Mouse (Mus musculus): ENCODE measurements around the gene Stx3. TPM values are rescaled to one million over a fixed set of nuclear protein-coding genes. Genes with fewer than 3 reads are reported as not detected.

Gene Stx3
- polyA plus RNA-seq, 1 experiment: 58.1 TPM

- 35% methylated on average over 8 of the region's 8 CpGs for WGBS
- no peaks in the 10 kb centered on the region; the same call in 1 of the 2 replicates for H3K4me1 ChIP-seq (ENCODE audit: control insufficient read depth, insufficient read depth, low read length)
- H3K27me3 ChIP-seq (ENCODE audit: control insufficient read depth, insufficient read depth, low read length): no peaks in the 10 kb centered on the region
- H3K27ac ChIP-seq (ENCODE audit: insufficient read depth, low read length): no peak overlapping the region
- no peak for DNase-seq
- no peak overlapping the region for H3K4me3 ChIP-seq (replicated peaks; ENCODE audit: insufficient read depth, low read depth, low read length)
- TF ChIP-seq CTCF (IDR thresholded peaks at IDR 0.05; ENCODE audit: borderline replicate concordance, insufficient read depth, low read depth, low read length) (no peak), POLR2A (IDR thresholded peaks at IDR 0.05; ENCODE audit: borderline replicate concordance, insufficient read depth, low read length) (no peak)
Measured at GRCm38 (mm10) chr19:11813649-11814048, 5.6 kb downstream of the Stx3 start.

DNA sequence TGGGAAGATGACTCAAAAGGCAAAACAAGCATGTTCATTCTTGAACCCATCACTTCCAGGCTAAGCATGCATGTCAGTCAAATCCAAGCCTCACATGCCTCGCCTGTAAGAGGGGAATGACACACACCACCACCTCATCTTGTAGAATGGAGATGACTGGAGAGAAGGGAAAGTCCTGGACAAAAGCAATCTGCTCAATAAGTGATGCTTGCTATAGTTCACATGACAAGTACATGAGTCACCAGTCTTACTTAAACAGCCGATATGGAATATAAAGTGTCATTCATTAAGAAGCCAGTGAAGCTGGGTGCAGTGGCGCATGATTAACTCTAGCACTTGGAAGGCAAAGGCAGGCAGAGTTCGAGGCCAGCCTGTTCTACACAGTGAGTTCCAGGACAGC lies 6.1 kb downstream of the Stx3 start:
- Histone ChIP-seq H3K4me1 (ENCODE audit: control insufficient read depth, insufficient read depth, low read length) (no peaks in the 10 kb centered on the region; the same call in 1 of the 2 replicates), H3K27ac (ENCODE audit: insufficient read depth, low read length) (no peak overlapping the region), H3K4me3 (replicated peaks; ENCODE audit: insufficient read depth, low read depth, low read length) (no peak overlapping the region), H3K27me3 (ENCODE audit: control insufficient read depth, insufficient read depth, low read length) (no peaks in the 10 kb centered on the region)
- WGBS: 73% methylated on average over 4 of the region's 4 CpGs
- no peak for TF ChIP-seq POLR2A (IDR thresholded peaks at IDR 0.05; ENCODE audit: borderline replicate concordance, insufficient read depth, low read length)
- no peak for TF ChIP-seq CTCF (IDR thresholded peaks at IDR 0.05; ENCODE audit: borderline replicate concordance, insufficient read depth, low read depth, low read length)
- DNase-seq: no peak

DNA sequence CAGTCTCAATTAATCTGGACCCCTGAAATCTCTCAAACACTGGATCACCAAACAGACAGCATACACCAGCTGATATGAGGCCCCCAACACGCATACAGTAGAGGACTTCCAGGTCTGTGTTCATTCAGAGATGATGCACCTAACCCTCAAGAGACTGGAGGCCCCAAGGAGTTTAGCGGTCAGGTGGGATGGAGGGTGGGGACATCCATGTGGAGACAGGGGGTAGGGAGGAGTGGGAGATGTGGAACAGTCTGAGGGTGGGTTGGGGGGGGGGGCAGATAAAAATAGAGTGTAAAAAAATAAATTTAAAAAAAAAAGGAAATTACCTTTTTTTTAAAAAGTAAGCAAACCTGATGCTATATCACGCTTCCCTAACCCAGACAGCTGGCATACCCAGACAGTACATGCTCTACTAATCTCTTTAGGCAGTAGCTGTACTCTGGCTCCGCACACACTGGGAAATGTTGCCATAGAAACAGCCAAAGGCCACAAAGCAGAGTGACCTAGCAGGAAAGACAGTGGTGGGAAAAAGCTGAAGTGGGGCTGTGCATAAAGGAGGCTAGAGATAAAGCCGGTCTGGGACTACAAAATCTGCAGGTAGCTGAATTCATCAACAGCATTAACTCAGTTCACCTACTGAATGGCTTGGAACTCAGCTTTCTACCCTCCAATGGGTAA lies 7.4 kb downstream of the Stx3 start:
- no peaks in the 10 kb centered on the region for H3K27me3 ChIP-seq (ENCODE audit: control insufficient read depth, insufficient read depth, low read length)
- no peak for TF ChIP-seq POLR2A (IDR thresholded peaks at IDR 0.05; ENCODE audit: borderline replicate concordance, insufficient read depth, low read length)
- no peak for TF ChIP-seq CTCF (IDR thresholded peaks at IDR 0.05; ENCODE audit: borderline replicate concordance, insufficient read depth, low read depth, low read length)
- WGBS: 58% methylated on average over 5 of the region's 5 CpGs

DNA sequence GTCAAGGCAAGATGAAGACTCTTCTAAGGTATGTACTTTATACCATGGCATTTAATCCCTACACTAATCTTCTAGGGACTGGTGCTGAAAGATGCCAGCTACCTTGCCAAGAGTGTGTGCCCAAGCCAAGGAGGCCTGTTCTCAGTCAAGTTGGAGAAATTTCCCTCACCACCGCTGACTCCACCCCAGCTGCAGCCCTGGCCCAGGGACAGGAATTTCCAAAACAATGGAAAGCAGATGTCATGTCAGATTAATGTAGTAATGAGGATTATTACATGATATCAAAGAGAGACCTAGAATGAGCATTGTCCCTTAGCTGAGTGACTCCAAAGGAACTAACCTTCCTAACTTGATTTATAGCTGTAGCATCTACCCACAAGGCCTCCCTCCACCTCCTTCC lies 8.3 kb downstream of the Stx3 start:
- Histone ChIP-seq H3K27me3 (ENCODE audit: control insufficient read depth, insufficient read depth, low read length) (no peaks in the 10 kb centered on the region), H3K4me1 (ENCODE audit: control insufficient read depth, insufficient read depth, low read length) (no peaks in the 10 kb centered on the region; the same call in 1 of the 2 replicates), H3K27ac (ENCODE audit: insufficient read depth, low read length) (no peak overlapping the region), H3K4me3 (replicated peaks; ENCODE audit: insufficient read depth, low read depth, low read length) (no peak overlapping the region)
- 24% methylated on average over 1 of the region's 1 CpGs for whole genome bisulfite sequencing
- TF ChIP-seq POLR2A (IDR thresholded peaks at IDR 0.05; ENCODE audit: borderline replicate concordance, insufficient read depth, low read length) (no peak), CTCF (IDR thresholded peaks at IDR 0.05; ENCODE audit: borderline replicate concordance, insufficient read depth, low read depth, low read length) (no peak)
- DNase-seq: no peak

More for the DNA sequence above, 7.4 kb downstream of the Stx3 start:
- H3K27ac ChIP-seq (ENCODE audit: insufficient read depth, low read length): no peak overlapping the region
- H3K4me3 ChIP-seq (replicated peaks; ENCODE audit: insufficient read depth, low read depth, low read length): no peak overlapping the region
- no peak for DNase-seq
- no peaks in the 10 kb centered on the region; the same call in 1 of the 2 replicates for H3K4me1 ChIP-seq (ENCODE audit: control insufficient read depth, insufficient read depth, low read length)

- Histone ChIP-seq H3K27ac (ENCODE audit: insufficient read depth, low read length) (no peak overlapping the region), H3K4me1 (ENCODE audit: control insufficient read depth, insufficient read depth, low read length) (no peaks in the 10 kb centered on the region; the same call in 1 of the 2 replicates), H3K27me3 (ENCODE audit: control insufficient read depth, insufficient read depth, low read length) (no peaks in the 10 kb centered on the region), H3K4me3 (replicated peaks; ENCODE audit: insufficient read depth, low read depth, low read length) (no peak overlapping the region)
- TF ChIP-seq CTCF (IDR thresholded peaks at IDR 0.05; ENCODE audit: borderline replicate concordance, insufficient read depth, low read depth, low read length): no peak
- TF ChIP-seq POLR2A (IDR thresholded peaks at IDR 0.05; ENCODE audit: borderline replicate concordance, insufficient read depth, low read length): no peak
- WGBS: 72% methylated on average over 5 of the region's 5 CpGs
- no peak for DNase-seq
Measured at GRCm38 (mm10) chr19:11810003-11810758, 9.0 kb downstream of the Stx3 start.

DNA sequence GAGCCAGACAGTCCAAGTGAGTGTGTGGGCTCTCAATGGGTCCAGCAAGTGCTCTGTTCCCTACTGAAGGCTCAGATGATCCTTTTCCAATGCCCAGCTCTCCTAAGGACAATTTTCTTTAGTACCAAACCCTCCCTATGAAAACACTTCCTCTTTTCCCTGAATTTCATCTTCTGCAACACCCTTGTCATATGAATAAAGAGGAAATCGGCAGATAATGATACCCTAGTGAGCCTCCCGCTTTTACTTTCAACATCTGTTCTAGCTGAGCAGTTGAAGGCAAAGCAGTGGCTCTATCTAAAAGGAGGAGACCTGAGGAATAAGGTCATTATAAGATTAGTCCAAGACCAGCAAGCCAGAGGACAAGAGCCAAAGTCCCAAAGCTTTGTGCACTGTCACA lies 10.8 kb downstream of the Stx3 start:
- Histone ChIP-seq H3K27ac (ENCODE audit: insufficient read depth, low read length) (no peak overlapping the region), H3K27me3 (ENCODE audit: control insufficient read depth, insufficient read depth, low read length) (no peaks in the 10 kb centered on the region), H3K4me3 (replicated peaks; ENCODE audit: insufficient read depth, low read depth, low read length) (no peak overlapping the region), H3K4me1 (ENCODE audit: control insufficient read depth, insufficient read depth, low read length) (no peaks in the 10 kb centered on the region)
- WGBS: 83% methylated on average over 2 of the region's 2 CpGs
- no peak for DNase-seq
- no peak for TF ChIP-seq POLR2A (IDR thresholded peaks at IDR 0.05; ENCODE audit: borderline replicate concordance, insufficient read depth, low read length)
- no peak for TF ChIP-seq CTCF (IDR thresholded peaks at IDR 0.05; ENCODE audit: borderline replicate concordance, insufficient read depth, low read depth, low read length)

DNA sequence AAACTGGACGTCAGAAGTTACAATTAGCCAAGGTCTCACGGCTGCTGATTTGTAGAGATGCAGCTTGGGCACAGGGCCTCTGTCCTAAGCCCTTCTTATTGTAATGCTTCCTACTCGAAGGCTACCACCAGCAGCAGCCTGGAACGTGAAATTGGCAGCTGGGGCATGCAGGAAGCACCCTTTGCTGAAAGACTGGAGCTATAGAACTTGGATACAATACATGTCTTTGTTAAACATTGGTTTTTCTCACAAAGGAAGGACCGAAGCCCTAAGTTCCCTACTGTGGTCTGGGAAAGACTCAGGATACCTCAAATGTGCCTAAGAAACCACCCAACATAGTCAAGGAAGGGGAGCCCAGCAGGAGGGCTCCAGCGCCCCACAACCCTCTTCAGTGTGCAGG lies 11.4 kb downstream of the Stx3 start:
- TF ChIP-seq CTCF (IDR thresholded peaks at IDR 0.05; ENCODE audit: borderline replicate concordance, insufficient read depth, low read depth, low read length) (no peak), POLR2A (IDR thresholded peaks at IDR 0.05; ENCODE audit: borderline replicate concordance, insufficient read depth, low read length) (no peak)

GRCm38 (mm10) chr19:11807251-11807650 lies 12.0 kb downstream of the Stx3 start:
- 45% methylated on average over 2 of the region's 2 CpGs for WGBS
- Histone ChIP-seq H3K27ac (ENCODE audit: insufficient read depth, low read length) (no peak overlapping the region), H3K4me1 (ENCODE audit: control insufficient read depth, insufficient read depth, low read length) (no peaks in the 10 kb centered on the region), H3K27me3 (ENCODE audit: control insufficient read depth, insufficient read depth, low read length) (no peaks in the 10 kb centered on the region), H3K4me3 (replicated peaks; ENCODE audit: insufficient read depth, low read depth, low read length) (no peak overlapping the region)
- TF ChIP-seq POLR2A (IDR thresholded peaks at IDR 0.05; ENCODE audit: borderline replicate concordance, insufficient read depth, low read length): no peak
- no peak for TF ChIP-seq CTCF (IDR thresholded peaks at IDR 0.05; ENCODE audit: borderline replicate concordance, insufficient read depth, low read depth, low read length)
- DNase-seq: no peak

More for the DNA sequence above, 11.4 kb downstream of the Stx3 start:
- Histone ChIP-seq H3K27me3 (ENCODE audit: control insufficient read depth, insufficient read depth, low read length) (no peaks in the 10 kb centered on the region), H3K4me1 (ENCODE audit: control insufficient read depth, insufficient read depth, low read length) (no peaks in the 10 kb centered on the region), H3K4me3 (replicated peaks; ENCODE audit: insufficient read depth, low read depth, low read length) (no peak overlapping the region), H3K27ac (ENCODE audit: insufficient read depth, low read length) (no peak overlapping the region)
- DNase-seq: no peak
- 24% methylated on average over 6 of the region's 6 CpGs for WGBS
